Mouse (Mus musculus) heart, embryonic 15.5 days (tissue): ENCODE data around the gene Acot12. TPM values are rescaled to one million over a fixed set of nuclear protein-coding genes. Genes with fewer than 3 reads are reported as not detected.
"Not testable (repeated sequence)": the region's sequence is repeated elsewhere in the genome, so short reads cannot be mapped to it uniquely, and the experiment has no call there.

Experiments used
- ATAC-seq: fragments of 200-750 bp; cut with Nextera tagmentation; replicated peaks from 2 replicates; pipeline ENCODE4 v1.8.0; 2017; ENCODE audit warnings: low read depth, moderate TSS enrichment; ENCODE audit not compliant: insufficient number of reproducible peaks, insufficient read depth, low FRiP score
- H3K27ac ChIP-seq: fragments of 300-500 bp; sonication (generic); 2 replicates; pipeline ENCODE4 v1.5.1; 2015; ENCODE audit warnings: mild to moderate bottlenecking, inconsistent platforms
- H3K27me3 ChIP-seq: fragments of 300-500 bp; sonication (generic); 2 replicates; pipeline ENCODE4 v1.6.1; 2015; ENCODE audit warnings: inconsistent platforms
- H3K36me3 ChIP-seq: fragments of 300-500 bp; sonication (generic); 2 replicates; pipeline ENCODE4 v1.6.1; 2015; ENCODE audit warnings: mild to moderate bottlenecking, inconsistent platforms
- H3K4me1 ChIP-seq: fragments of 300-500 bp; sonication (generic); replicated peaks from 2 replicates; pipeline ENCODE4 v1.6.1; 2015; ENCODE audit warnings: inconsistent platforms
- H3K4me2 ChIP-seq: fragments of 300-500 bp; sonication (generic); 2 replicates; pipeline ENCODE4 v1.6.1; 2015; ENCODE audit warnings: inconsistent platforms, mild to moderate bottlenecking, moderate library complexity
- H3K4me3 ChIP-seq: fragments of 300-500 bp; sonication (generic); 2 replicates; pipeline ENCODE4 v1.5.1; 2015; ENCODE audit warnings: mild to moderate bottlenecking, inconsistent platforms
- H3K9ac ChIP-seq: fragments of 300-500 bp; sonication (generic); 2 replicates; pipeline ENCODE4 v1.6.1; 2015; ENCODE audit warnings: mild to moderate bottlenecking, inconsistent platforms
- H3K9me3 ChIP-seq: fragments of 300-500 bp; sonication (generic); replicated peaks from 2 replicates; pipeline ENCODE4 v1.6.1; 2016; ENCODE audit warnings: inconsistent platforms
- WGBS: fragments of 180-500 bp; shearing (Covaris S2); methylation state at CpG from one replicate; pipeline ENCODE4 v1.1.7; 2015; ENCODE audit warnings: mixed read lengths; 5-methylcytosine and 5-hydroxymethylcytosine counted together
- polyA plus RNA-seq: library from polyadenylated mRNA; unstranded; fragments of >200 nt; fragmentation: Nextera tagmentation; extraction: Ambion mirVana; gene quantifications from 2 replicates; pipeline ENCODE4 v1.2.1, GENCODE M21; 2015

Gene Acot12
- polyA plus RNA-seq, 1 experiment from 2014 or later, result 0.08 TPM

DNA sequence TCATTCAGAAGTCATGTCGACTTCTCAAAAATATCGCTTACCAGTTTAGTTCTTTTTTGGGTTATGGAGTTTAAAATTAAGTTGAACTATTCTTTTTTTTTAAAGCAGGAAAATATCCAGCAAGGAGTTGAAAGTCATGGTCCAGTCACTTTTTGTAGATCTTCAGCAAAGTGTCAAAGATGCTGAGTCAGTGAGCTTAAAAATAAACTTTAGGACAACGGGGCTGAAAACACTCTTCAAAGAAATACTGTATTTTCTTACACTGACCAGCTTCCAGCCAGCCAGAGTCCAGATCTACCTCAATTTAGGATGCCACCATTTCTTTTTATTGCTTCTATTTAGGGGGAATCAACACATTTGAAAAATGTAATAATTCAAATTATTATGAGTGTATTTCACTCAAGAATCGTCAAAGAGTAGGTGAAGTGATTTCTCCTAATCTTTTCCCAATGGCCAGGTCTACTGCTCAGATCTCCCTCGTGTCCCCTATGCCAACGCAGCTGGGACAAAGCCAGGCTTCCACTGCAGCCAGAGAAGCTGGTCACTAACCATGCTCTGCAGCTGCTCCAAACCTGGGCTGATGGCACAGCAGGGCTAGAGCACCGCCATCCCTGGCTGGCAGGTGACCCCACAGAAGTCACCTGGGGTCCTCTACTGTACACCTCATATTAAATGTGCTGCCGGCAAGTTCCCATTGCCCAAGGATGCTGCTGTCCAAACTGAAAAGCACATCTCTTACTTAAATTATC, 19.2 kb downstream of the Acot12 start:
- Histone ChIP-seq H3K4me1 (no peaks in the 10 kb centered on the region), H3K36me3 (no peaks in the 10 kb centered on the region), H3K4me2 (no peak overlapping the region), H3K27ac (no peak overlapping the region), H3K4me3 (no peak overlapping the region), H3K9ac (no peak overlapping the region), H3K27me3 (no peaks in the 10 kb centered on the region), H3K9me3 (no peaks in the 10 kb centered on the region)
- WGBS, result 80% methylated on average over 8 of the region's 8 CpGs
- no peak for ATAC-seq

DNA sequence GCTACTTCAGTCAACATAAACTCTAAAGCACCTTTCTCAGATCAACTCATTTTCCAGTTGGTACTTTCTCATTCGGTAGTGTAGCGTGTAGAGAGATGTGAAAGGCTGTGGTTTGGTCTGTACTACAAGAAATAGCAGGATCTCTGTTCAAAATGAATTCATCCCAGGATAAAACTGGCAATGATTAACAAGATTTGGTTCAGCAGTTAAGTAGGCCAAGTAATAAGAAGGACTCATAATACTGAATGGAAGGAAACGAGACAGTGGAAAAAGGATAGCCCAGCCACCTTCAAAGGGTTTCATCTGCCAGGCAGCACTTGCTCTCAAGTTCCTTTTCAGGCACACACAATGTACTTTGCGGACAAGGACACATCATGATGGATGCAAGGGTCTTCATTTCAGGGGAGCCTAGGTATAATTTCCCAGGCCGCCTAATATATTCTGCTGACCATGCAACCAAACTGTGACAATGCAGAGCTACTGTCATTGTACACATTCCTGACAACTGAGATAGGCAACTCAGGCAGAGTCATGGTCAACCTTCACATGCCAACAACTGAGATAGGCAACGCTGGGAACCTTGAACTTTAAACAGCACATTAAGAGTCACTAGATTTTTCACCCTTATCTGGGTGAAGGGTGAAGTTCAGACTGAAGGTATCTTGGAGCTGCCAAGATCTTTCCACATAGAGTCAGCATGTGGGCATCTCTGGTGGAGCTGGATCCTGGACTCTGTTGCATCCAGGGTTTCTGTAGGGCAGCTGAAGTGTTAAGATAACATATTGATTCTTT, 20.5 kb downstream of the Acot12 start:
- Histone ChIP-seq H3K36me3 (no peaks in the 10 kb centered on the region), H3K4me1 (no peaks in the 10 kb centered on the region), H3K4me3 (no peak overlapping the region), H3K27ac (no peak overlapping the region), H3K27me3 (no peaks in the 10 kb centered on the region), H3K9ac (no peak overlapping the region), H3K9me3 (no peaks in the 10 kb centered on the region), H3K4me2 (no peak overlapping the region)
- 77% methylated on average over 6 of the region's 6 CpGs for WGBS
- no peak for ATAC-seq

DNA sequence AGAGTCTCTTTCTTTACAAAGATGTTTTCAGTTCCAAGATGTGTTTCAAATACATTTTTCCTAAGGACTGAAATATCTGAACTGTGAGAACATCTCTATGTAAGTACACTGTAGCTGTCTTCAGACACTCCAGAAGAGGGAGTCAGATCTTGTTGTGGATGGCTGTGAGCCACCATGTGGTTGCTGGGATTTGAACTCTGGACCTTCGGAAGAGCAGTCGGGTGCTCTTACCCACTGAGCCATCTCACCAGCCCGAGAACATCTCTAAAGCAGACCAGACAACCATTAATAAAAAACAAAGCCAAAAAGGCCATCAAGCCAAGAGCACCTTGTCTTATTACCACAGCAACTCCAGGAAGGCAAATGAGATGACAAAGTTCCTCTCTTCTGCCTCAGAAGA, 22.3 kb downstream of the Acot12 start:
- not testable (repeated sequence) for H3K27ac ChIP-seq, H3K4me3 ChIP-seq, H3K27me3 ChIP-seq, ATAC-seq, H3K9me3 ChIP-seq, H3K9ac ChIP-seq, H3K4me1 ChIP-seq, H3K4me2 ChIP-seq, H3K36me3 ChIP-seq
- 91% methylated on average over 3 of the region's 3 CpGs for WGBS

DNA sequence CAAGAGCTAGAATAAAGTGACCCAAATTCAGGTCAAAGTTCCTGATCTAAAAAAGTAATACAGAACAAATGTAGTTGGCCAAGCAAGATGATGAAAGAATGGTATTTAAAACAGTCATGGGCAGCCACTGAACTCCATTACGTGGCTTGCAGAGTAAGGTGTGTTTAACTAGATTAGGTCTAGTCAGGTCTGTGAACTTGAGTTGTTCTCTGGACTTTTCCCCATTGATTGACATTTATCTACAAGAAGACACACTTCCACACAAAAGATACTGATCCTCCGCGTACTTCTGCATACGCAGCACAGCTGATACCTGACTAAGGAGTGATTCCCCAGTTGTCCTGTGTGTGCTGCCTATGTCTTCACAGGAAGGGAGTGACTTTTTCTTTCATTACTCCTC, 24.3 kb downstream of the Acot12 start:
- Histone ChIP-seq H3K4me1 (no peaks in the 10 kb centered on the region), H3K27ac (no peak overlapping the region), H3K27me3 (no peaks in the 10 kb centered on the region), H3K9ac (no peak overlapping the region), H3K4me3 (no peak overlapping the region), H3K9me3 (no peaks in the 10 kb centered on the region), H3K36me3 (no peaks in the 10 kb centered on the region), H3K4me2 (no peak overlapping the region)
- ATAC-seq, result no peak
- WGBS, result 93% methylated on average over 4 of the region's 4 CpGs

DNA sequence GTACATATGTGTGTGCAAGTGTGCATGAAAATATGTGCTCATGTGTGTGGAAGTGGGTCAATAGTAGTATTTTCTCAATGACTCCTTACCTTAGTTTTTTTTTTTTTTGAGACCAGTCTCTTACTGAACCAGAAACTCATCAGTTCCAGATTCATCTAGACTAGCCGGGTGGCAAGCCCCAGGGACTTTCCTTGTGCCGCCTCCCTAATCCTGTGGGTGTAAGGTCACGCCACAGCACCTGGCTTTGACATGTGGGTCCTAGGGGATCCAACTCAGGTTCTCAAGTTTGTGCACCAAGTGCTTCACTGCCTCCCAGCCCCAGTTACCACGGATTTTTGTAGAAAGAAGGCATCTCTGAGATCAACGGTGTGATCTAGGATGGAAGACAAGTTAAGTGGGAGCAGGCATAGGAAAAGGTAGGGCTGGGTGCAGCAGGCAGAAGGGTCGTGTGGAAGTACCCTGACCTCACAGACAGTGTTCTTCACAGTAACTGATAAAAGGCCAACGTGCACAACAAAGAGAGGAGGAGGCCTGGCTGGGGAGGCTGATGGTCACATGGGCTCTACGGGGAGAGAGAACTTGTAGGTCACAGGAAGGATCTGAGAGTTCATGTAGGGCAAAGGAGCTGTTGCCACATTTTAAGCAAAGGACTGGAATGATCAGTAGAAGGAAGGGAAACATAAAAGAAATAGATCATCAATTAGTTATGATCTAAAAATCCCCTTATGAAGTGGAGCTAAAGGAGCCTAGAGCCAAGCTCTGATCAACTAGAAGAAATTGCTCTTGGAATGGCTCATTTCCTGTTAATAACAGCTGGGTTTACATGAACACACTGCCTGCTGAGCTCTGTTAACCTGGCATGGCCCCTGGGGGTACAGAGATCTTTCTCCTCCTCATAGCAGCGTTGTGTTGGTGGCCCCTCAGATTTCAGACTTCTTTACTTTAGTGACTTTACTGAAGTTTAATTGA, 27.7 kb downstream of the Acot12 start:
- WGBS, result 62% methylated on average over 9 of the region's 9 CpGs
- Histone ChIP-seq H3K4me3 (no peak overlapping the region), H3K9me3 (no peaks in the 10 kb centered on the region), H3K9ac (no peak overlapping the region), H3K27ac (no peak overlapping the region), H3K27me3 (no peaks in the 10 kb centered on the region), H3K36me3 (no peaks in the 10 kb centered on the region), H3K4me2 (no peak overlapping the region), H3K4me1 (no peaks in the 10 kb centered on the region)
- no peak for ATAC-seq

DNA sequence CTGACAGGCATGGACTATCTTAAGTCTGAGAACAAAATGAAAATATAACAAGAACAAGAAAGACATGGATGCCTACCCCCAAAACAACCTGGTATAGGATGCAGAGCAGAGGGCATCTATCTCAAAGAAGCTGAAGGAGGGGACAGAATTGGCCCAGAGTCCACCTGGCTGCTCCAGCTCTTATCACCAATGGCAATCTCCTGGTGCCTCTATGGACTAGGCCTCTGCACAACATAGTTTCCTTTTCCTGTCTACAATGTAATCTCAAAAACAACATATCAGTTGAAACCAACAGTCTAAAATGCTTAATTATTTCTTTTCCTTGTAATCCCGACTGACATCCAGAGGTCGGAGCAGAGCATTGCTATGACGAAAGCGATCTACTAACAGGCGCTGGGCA, 36.8 kb downstream of the Acot12 start:
- Histone ChIP-seq H3K36me3 (no peaks in the 10 kb centered on the region), H3K27me3 (no peaks in the 10 kb centered on the region), H3K9ac (no peak overlapping the region), H3K27ac (no peak overlapping the region), H3K4me1 (no peaks in the 10 kb centered on the region), H3K4me2 (no peak overlapping the region), H3K9me3 (no peaks in the 10 kb centered on the region), H3K4me3 (no peak overlapping the region)
- no peak for ATAC-seq
- WGBS, result 89% methylated on average over 5 of the region's 5 CpGs

DNA sequence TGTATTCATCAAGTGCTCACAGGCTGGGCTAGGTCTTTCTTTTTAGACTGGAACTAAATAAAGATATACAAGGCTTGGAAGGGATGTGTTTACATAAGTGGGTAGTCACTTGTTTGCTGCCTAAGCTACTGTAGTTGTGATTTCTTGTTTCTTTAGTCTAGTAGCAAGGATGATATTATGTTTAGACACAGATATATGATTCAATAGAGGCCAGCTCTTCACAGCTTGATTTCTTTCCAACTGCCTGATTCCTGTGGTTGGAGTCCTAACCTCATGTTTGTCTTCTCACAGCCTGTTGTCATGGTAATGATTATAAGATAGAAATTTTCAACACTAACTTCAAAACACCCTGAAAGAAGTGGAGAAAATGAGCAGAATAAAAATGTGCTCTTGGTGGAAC, 38.6 kb downstream of the Acot12 start:
- H3K36me3 ChIP-seq, result no peaks in the 10 kb centered on the region
- no peak overlapping the region for H3K4me3 ChIP-seq
- H3K4me2 ChIP-seq, result no peak overlapping the region
- H3K9ac ChIP-seq, result no peak overlapping the region
- H3K4me1 ChIP-seq, result no peaks in the 10 kb centered on the region
- no peaks in the 10 kb centered on the region for H3K9me3 ChIP-seq
- no peak for ATAC-seq
- H3K27ac ChIP-seq, result no peak overlapping the region
- H3K27me3 ChIP-seq, result no peaks in the 10 kb centered on the region

DNA sequence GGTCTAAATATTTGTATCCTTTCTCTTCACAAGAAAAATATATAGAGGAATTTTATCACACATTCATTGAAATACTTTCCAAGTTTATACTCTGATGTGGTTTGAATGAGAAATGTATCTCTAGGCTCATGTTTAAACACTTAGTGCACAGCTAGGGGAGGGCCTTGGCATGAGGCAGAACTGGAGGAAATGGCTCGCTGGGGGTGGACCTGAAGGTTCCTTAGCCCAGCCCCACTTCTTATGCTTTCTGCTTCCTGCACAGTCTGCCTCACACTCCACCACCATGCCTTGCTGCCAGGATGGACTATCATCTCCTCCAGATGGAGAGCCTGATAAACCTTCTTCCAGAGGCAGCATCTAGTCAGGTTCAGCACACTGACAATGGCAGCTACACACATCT, 50.7 kb downstream of the Acot12 start:
- Histone ChIP-seq H3K27ac (no peak overlapping the region), H3K4me2 (no peak overlapping the region), H3K9me3 (no peaks in the 10 kb centered on the region), H3K9ac (no peak overlapping the region), H3K4me3 (no peak overlapping the region), H3K36me3 (peaks cover 20% of the 10 kb centered on the region; the same call in 1 of the 2 replicates), H3K27me3 (no peaks in the 10 kb centered on the region), H3K4me1 (no peaks in the 10 kb centered on the region)
- no peak for ATAC-seq
- 63% methylated on average over 1 of the region's 1 CpGs for WGBS

DNA sequence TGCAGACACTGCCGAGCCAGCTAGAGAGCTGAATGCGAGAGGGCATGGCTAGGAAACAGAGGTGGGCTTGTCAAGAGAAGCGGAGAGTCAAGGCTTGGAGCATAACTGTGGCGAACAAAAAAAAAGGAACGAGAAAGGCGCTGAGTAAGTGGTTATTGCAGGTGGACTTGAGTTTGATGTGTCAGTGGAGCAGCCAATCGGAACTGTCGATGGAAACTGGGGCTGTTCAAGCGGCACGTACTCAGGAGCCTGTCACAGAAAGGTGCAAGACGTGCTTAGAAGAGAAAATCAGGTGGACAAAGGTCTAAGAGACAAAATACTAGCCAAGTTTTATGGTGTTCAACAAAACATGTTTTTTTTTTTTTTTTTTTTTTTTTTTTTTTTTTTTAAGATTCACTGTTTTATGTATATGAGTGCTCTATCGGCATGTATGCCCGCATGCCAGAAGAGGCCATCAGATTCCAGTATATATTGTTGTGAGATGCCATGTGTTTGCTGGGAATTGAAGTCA, 53.7 kb downstream of the Acot12 start:
- no peak for ATAC-seq
- Histone ChIP-seq H3K36me3 (peaks cover 48% of the 10 kb centered on the region), H3K4me2 (no peak overlapping the region), H3K9ac (no peak overlapping the region), H3K4me1 (no peaks in the 10 kb centered on the region), H3K4me3 (no peak overlapping the region), H3K27me3 (no peaks in the 10 kb centered on the region), H3K27ac (no peak overlapping the region), H3K9me3 (no peaks in the 10 kb centered on the region)
- WGBS, result 93% methylated on average over 13 of the region's 13 CpGs

DNA sequence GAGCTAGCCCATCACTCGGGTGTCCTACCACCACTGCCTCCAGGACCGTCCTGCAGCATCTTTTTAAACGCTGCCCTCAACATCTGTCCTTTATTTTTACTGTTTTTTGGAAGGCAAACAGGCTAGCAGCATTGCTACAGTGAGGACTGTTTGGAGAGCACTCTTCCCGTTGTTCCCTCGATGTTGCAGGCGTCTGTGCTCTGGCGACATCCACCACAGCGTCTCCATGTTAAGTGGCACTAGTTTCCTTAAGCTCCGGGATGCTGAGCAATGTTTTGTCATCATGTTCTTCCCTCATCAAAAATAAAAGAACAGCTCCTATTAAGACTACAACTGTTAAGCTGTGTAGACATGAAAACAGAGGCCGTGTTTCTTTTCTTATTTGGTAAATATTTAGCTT, 54.3 kb downstream of the Acot12 start:
- Histone ChIP-seq H3K4me3 (no peak overlapping the region), H3K9me3 (no peaks in the 10 kb centered on the region), H3K4me1 (no peaks in the 10 kb centered on the region), H3K4me2 (no peak overlapping the region), H3K27me3 (no peaks in the 10 kb centered on the region), H3K27ac (no peak overlapping the region), H3K9ac (no peak overlapping the region), H3K36me3 (peaks cover 55% of the 10 kb centered on the region)
- ATAC-seq, result no peak
- 91% methylated on average over 10 of the region's 10 CpGs for WGBS

DNA sequence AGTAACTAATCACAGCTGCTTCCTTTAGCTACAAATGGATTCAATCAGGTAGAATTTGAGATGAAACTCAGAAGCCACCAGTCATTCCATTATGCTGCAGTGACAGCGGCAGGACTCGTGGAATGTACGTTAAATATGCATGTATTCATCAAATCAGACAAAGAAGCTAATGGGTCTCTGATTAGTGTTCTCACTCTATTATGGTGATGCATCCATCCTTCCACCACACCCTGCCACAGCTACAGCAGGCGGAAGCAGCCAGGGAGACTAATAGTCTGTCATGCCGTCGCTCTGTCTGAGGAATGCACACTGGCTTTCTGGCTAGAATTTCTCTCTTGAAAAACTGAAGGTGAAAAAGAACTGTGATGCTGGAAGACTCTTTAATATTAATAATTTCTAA, 54.7 kb downstream of the Acot12 start:
- no peak overlapping the region for H3K4me2 ChIP-seq
- H3K4me1 ChIP-seq, result no peaks in the 10 kb centered on the region
- no peak overlapping the region for H3K4me3 ChIP-seq
- no peak overlapping the region for H3K27ac ChIP-seq
- no peaks in the 10 kb centered on the region for H3K9me3 ChIP-seq
- WGBS, result 94% methylated on average over 6 of the region's 6 CpGs
- H3K27me3 ChIP-seq, result no peaks in the 10 kb centered on the region
- no peak overlapping the region for H3K9ac ChIP-seq
- no peak for ATAC-seq
- H3K36me3 ChIP-seq, result peaks cover 58% of the 10 kb centered on the region
